Mouse (Mus musculus) liver, postnatal 0 days (tissue): ENCODE results near the gene Ndufs8. TPM values are rescaled to one million over a fixed set of nuclear protein-coding genes. Genes with fewer than 3 reads are reported as not detected.
A peak's percentile ranks its signal among the peaks of the same experiment; 100 is the strongest.

ENCODE experiments used
- ATAC-seq: fragments of 200-750 bp; cut with Nextera tagmentation; 2 replicates; pipeline ENCODE4 v1.8.0; 2017; ENCODE audit warnings: mild to moderate bottlenecking, moderate library complexity
- DNase-seq: peaks from one replicate; pipeline ENCODE4 v3.0.0-alpha.2; 2016
- H3K27ac ChIP-seq: fragments of 300-500 bp; sonication (generic); 2 replicates; pipeline ENCODE4 v1.5.1; 2014; ENCODE audit warnings: antibody characterized with exemption, moderate library complexity, mild to moderate bottlenecking, low read depth
- H3K27me3 ChIP-seq: fragments of 300-500 bp; sonication (generic); 2 replicates; pipeline ENCODE4 v1.6.1; 2014; ENCODE audit warnings: low read length, control low read depth, mixed read lengths; ENCODE audit not compliant: insufficient read depth
- H3K36me3 ChIP-seq: fragments of 300-500 bp; sonication (generic); replicated peaks from 2 replicates; pipeline ENCODE4 v1.6.1; 2014; ENCODE audit warnings: mild to moderate bottlenecking, control low read depth, low read length, moderate library complexity, mixed read lengths; ENCODE audit not compliant: insufficient read depth
- H3K4me1 ChIP-seq: fragments of 300-500 bp; sonication (generic); 2 replicates; pipeline ENCODE4 v1.6.1; 2014; ENCODE audit warnings: antibody characterized with exemption, mild to moderate bottlenecking, control low read depth; ENCODE audit not compliant: insufficient read depth
- H3K4me2 ChIP-seq: fragments of 300-500 bp; sonication (generic); 2 replicates; pipeline ENCODE4 v1.6.1; 2014; ENCODE audit warnings: low read depth, mild to moderate bottlenecking, low read length, moderate library complexity, mixed read lengths
- H3K4me3 ChIP-seq: fragments of 300-500 bp; sonication (generic); 2 replicates; pipeline ENCODE4 v1.5.1; 2014; ENCODE audit warnings: low read depth, low read length
- H3K9ac ChIP-seq: fragments of 300-500 bp; sonication (generic); replicated peaks from 2 replicates; pipeline ENCODE4 v1.6.1; 2014; ENCODE audit warnings: mild to moderate bottlenecking, moderate library complexity
- H3K9me3 ChIP-seq: fragments of 300-500 bp; sonication (generic); 2 replicates; pipeline ENCODE4 v1.6.1; 2016; ENCODE audit warnings: mild to moderate bottlenecking, control low read depth, low read length, mixed read lengths
- CTCF ChIP-seq: sonication (generic); IDR thresholded peaks from 2 replicates; pipeline ENCODE4 v1.5.1; 2016; ENCODE audit warnings: antibody characterized with exemption, low read depth
- EP300 ChIP-seq: IDR thresholded peaks from 2 replicates; pipeline ENCODE4 v1.6.1; 2016; ENCODE audit warnings: antibody characterized with exemption, low read depth, mild to moderate bottlenecking
- WGBS: fragments of 180-500 bp; shearing (Covaris S2); extraction: QIAGEN DNeasy Blood & Tissue Kit; methylation state at CpG from one replicate; pipeline ENCODE4 v1.1.7; 2014; ENCODE audit not compliant: insufficient replicate concordance; 5-methylcytosine and 5-hydroxymethylcytosine counted together
- polyA plus RNA-seq: library from polyadenylated mRNA; unstranded; fragments of >200 nt; fragmentation: Nextera tagmentation; extraction: Ambion mirVana; gene quantifications from 2 replicates; pipeline ENCODE4 v1.2.1, GENCODE M21; 2015

Gene Ndufs8
- polyA plus RNA-seq, 1 experiment from 2014 or later, result 167 TPM

- Histone ChIP-seq H3K36me3 (peaks cover 37% of the 10 kb centered on the region), H3K9ac (no peak overlapping the region), H3K4me2 (no peak overlapping the region), H3K27ac (no peak overlapping the region), H3K4me1 (peaks cover 16% of the 10 kb centered on the region), H3K4me3 (no peak overlapping the region), H3K9me3 (no peaks in the 10 kb centered on the region), H3K27me3 (no peaks in the 10 kb centered on the region)
- ATAC-seq (peak; percentile 61), DNase-seq (peak; percentile 74)
- TF ChIP-seq EP300, result no peak
- peak; percentile 93 for TF ChIP-seq CTCF
- WGBS, result 21% methylated on average over 2 of the region's 2 CpGs
Observed at GRCm38 (mm10) chr19:3946715-3947114, 34.1 kb upstream of the Ndufs8 start.

- H3K4me1 ChIP-seq, result peaks cover 16% of the 10 kb centered on the region
- WGBS, result 26% methylated on average over 10 of the region's 10 CpGs
- H3K9me3 ChIP-seq, result no peaks in the 10 kb centered on the region
- no peak overlapping the region for H3K4me3 ChIP-seq
- ATAC-seq, result peak; percentile 27; the same call in 1 of the 2 replicates
- peaks cover 39% of the 10 kb centered on the region for H3K36me3 ChIP-seq
- H3K4me2 ChIP-seq, result no peak overlapping the region
- no peak overlapping the region for H3K9ac ChIP-seq
- peak; percentile 65 for DNase-seq
- H3K27me3 ChIP-seq, result no peaks in the 10 kb centered on the region
- TF ChIP-seq EP300 (no peak), CTCF (no peak)
- no peak overlapping the region for H3K27ac ChIP-seq
Observed at GRCm38 (mm10) chr19:3945872-3946564, 33.4 kb upstream of the Ndufs8 start.

GRCm38 (mm10) chr19:3942986-3943735 lies 30.6 kb upstream of the Ndufs8 start:
- WGBS, result 25% methylated on average over 27 of the region's 27 CpGs
- H3K27ac ChIP-seq, result no peak overlapping the region
- no peaks in the 10 kb centered on the region for H3K9me3 ChIP-seq
- no peak overlapping the region for H3K4me3 ChIP-seq
- H3K36me3 ChIP-seq, result peaks cover 28% of the 10 kb centered on the region
- H3K27me3 ChIP-seq, result no peaks in the 10 kb centered on the region
- H3K4me2 ChIP-seq, result peak overlapping the region; percentile 36
- TF ChIP-seq EP300, result no peak
- TF ChIP-seq CTCF, result no peak; the same call in 1 of the 2 replicates
- DNase-seq (peak; percentile 81), ATAC-seq (peak; percentile 59)
- H3K9ac ChIP-seq, result no peak overlapping the region
- H3K4me1 ChIP-seq, result peaks cover 16% of the 10 kb centered on the region

- Histone ChIP-seq H3K4me3 (no peak overlapping the region), H3K9me3 (no peaks in the 10 kb centered on the region), H3K27me3 (no peaks in the 10 kb centered on the region), H3K4me1 (peaks cover 16% of the 10 kb centered on the region), H3K27ac (no peak overlapping the region), H3K9ac (no peak overlapping the region), H3K4me2 (no peak overlapping the region), H3K36me3 (peaks cover 21% of the 10 kb centered on the region)
- ATAC-seq (no peak), DNase-seq (no peak)
- TF ChIP-seq CTCF, result no peak
- TF ChIP-seq EP300, result no peak
- WGBS, result 80% methylated on average over 7 of the region's 7 CpGs
Observed at GRCm38 (mm10) chr19:3942315-3942714, 29.7 kb upstream of the Ndufs8 start.

GRCm38 (mm10) chr19:3935896-3936850 lies 23.6 kb upstream of the Ndufs8 start:
- Histone ChIP-seq H3K9me3 (no peaks in the 10 kb centered on the region), H3K9ac (peak overlapping the region; percentile 62), H3K4me3 (peak overlapping the region; percentile 58), H3K4me1 (peaks cover 13% of the 10 kb centered on the region), H3K4me2 (peak overlapping the region; percentile 75), H3K36me3 (peaks cover 3% of the 10 kb centered on the region; the same call in 1 of the 2 replicates), H3K27me3 (no peaks in the 10 kb centered on the region), H3K27ac (peak overlapping the region; percentile 81)
- TF ChIP-seq EP300 (no peak), CTCF (no peak)
- peak; percentile 79 for DNase-seq
- WGBS, result 4% methylated on average over 22 of the region's 22 CpGs
- peak; percentile 57 for ATAC-seq
